Mouse (Mus musculus): ENCODE measurements around the gene Pkd1l3.

Gene Pkd1l3

GRCm38 (mm10) chr8:109614243-109615210, at the start of gene Pkd1l3:
Gene Pkd1l3 (plus strand): TSS chr8:109614517.
- no peak for DNase-seq

GRCm38 (mm10) chr8:109564766-109565165, 49.6 kb upstream of the Pkd1l3 start:
- DNase-seq, result no peak

GRCm38 (mm10) chr8:109565498-109566333, 48.6 kb upstream of the Pkd1l3 start, which contains the start of the genes Dhx38 and Txnl4b:
Gene Dhx38 (minus strand): TSS chr8:109565861.
Gene Txnl4b (plus strand): TSS chr8:109565892.
- DNase-seq, result peak; percentile 99

GRCm38 (mm10) chr8:109571139-109571538, 43.2 kb upstream of the Pkd1l3 start:
- no peak for DNase-seq

- no peak for DNase-seq
These were observed 38.0 kb upstream of the Pkd1l3 start for GRCm38 (mm10) chr8:109576311-109576710.

GRCm38 (mm10) chr8:109578900-109579301, 35.4 kb upstream of the Pkd1l3 start, which contains the start of gene Hp:
Gene Hp (minus strand): TSS chr8:109579172.
- DNase-seq, result no peak

- DNase-seq, result no peak
These were observed 30.0 kb upstream of the Pkd1l3 start for GRCm38 (mm10) chr8:109584293-109584692.

GRCm38 (mm10) chr8:109584830-109585229, 29.5 kb upstream of the Pkd1l3 start:
- DNase-seq, result no peak

GRCm38 (mm10) chr8:109585652-109586051, 28.7 kb upstream of the Pkd1l3 start:
- DNase-seq, result no peak

GRCm38 (mm10) chr8:109586972-109587504, 27.3 kb upstream of the Pkd1l3 start:
- no peak for DNase-seq

GRCm38 (mm10) chr8:109590901-109591300, 23.4 kb upstream of the Pkd1l3 start:
- no peak for DNase-seq

GRCm38 (mm10) chr8:109591367-109591766, 22.9 kb upstream of the Pkd1l3 start:
- no peak for DNase-seq

- no peak for DNase-seq
These were observed 22.2 kb upstream of the Pkd1l3 start for GRCm38 (mm10) chr8:109592164-109592563.

GRCm38 (mm10) chr8:109593117-109593788, 21.1 kb upstream of the Pkd1l3 start:
- peak in 1 of 2 experiments; percentile 9 for DNase-seq

GRCm38 (mm10) chr8:109595854-109596253, 18.5 kb upstream of the Pkd1l3 start:
- DNase-seq, result peak; percentile 54 to 70

GRCm38 (mm10) chr8:109606725-109607124, 7.6 kb upstream of the Pkd1l3 start:
- DNase-seq, result no peak

- peak in 1 of 2 experiments; percentile 24 for DNase-seq
These were observed 6.7 kb upstream of the Pkd1l3 start for GRCm38 (mm10) chr8:109607650-109608049.

- DNase-seq, result peak; percentile 97
These were observed 5.8 kb upstream of the Pkd1l3 start, which contains the start of gene Dhodh for GRCm38 (mm10) chr8:109608271-109609152. Gene Dhodh (minus strand): TSS chr8:109608673.

GRCm38 (mm10) chr8:109609153-109609502, 5.2 kb upstream of the Pkd1l3 start:
- peak; percentile 30 to 47 for DNase-seq

GRCm38 (mm10) chr8:109615569-109615968, 1.3 kb downstream of the Pkd1l3 start:
- DNase-seq, result no peak

GRCm38 (mm10) chr8:109628638-109629037, 14.3 kb downstream of the Pkd1l3 start:
- no peak for DNase-seq

Data from cerebellum, postnatal 14 days (tissue).